Mouse (Mus musculus) neural tube, embryonic 15.5 days (tissue): ENCODE data around the gene Zfp398. TPM values are rescaled to one million over a fixed set of nuclear protein-coding genes. Genes with fewer than 3 reads are reported as not detected.

Experiments used
- microRNA counts: library from miRNA; unstranded; fragments of <30 nt; microRNA quantifications from one replicate; lab custom pipeline; 2016
- microRNA-seq: library from miRNA; unstranded; fragments of <30 nt; microRNA quantifications from one replicate; pipeline ENCODE4, GENCODE M21; 2017
- polyA plus RNA-seq: library from polyadenylated mRNA; unstranded; fragments of >200 nt; fragmentation: Nextera tagmentation; extraction: Ambion mirVana; gene quantifications from 2 replicates; pipeline ENCODE4 v1.2.1, GENCODE M21; 2015

Gene Zfp398
- polyA plus RNA-seq, 1 experiment from 2014 or later: 17.4 TPM

MicroRNAs encoded within 50 kb of the gene (microRNA counts, 519-probe panel; counts per million panel counts)
- 632 counts per million, percentile 1 among the panel's probes with 10 or more counts for microRNA mmu-miR-704 (lab: Ali Mortazavi, UCI)

Small RNAs within 50 kb of the gene (microRNA-seq; reads per million reads assigned to microRNA genes)
- gene Mir704: not detected

Other genes starting within 250 kb of the Zfp398 start
- 48.1 and 60.3 TPM in 2 replicates for gene Ezh2, start 240.3 kb upstream of the Zfp398 start, polyA plus RNA-seq
- gene Pdia4, start 22.2 kb upstream of the Zfp398 start, polyA plus RNA-seq: 147 and 177 TPM in 2 replicates
- 14.4 and 16.4 TPM in 2 replicates for gene Zfp786, start 4.8 kb upstream of the Zfp398 start, polyA plus RNA-seq
- gene Zfp282, start 41.5 kb downstream of the Zfp398 start, polyA plus RNA-seq: 21.3 and 23.3 TPM in 2 replicates
- 15.5 and 16.1 TPM in 2 replicates for gene Zfp212, start 84.8 kb downstream of the Zfp398 start, polyA plus RNA-seq
- gene Zfp956, start 117.7 kb downstream of the Zfp398 start, polyA plus RNA-seq: 23.2 and 24.6 TPM in 2 replicates
- 13.4 and 14.8 TPM in 2 replicates for gene Zfp777, start 213.2 kb downstream of the Zfp398 start, polyA plus RNA-seq